In genomic region chr8:124156324-124156723, GRCm38 (mm10) we compare ENCODE assay signal across 23 mouse cellular contexts.
DNase-seq lines count a peak whose midpoint lies in the region; ATAC-seq lines count a peak whose summit lies in the region.
"Had no signal": no experiment of that assay in that cellular context is flagged by ENCODE, and none has a peak within 500 bp of the region (broad histone marks: within the 10 kb centered on the region; RNA-seq: fewer than 3 reads in every experiment).

No protein-coding gene starts in this region.

- WGBS in hindbrain, embryonic 13.5 days, result 71% methylated on average over 7 of the region's 7 CpGs
- WGBS in hindbrain, embryonic 14.5 days, result 71% methylated on average over 7 of the region's 7 CpGs
- WGBS in neural tube, embryonic 13.5 days, result 68% methylated on average over 7 of the region's 7 CpGs
- WGBS in neural tube, embryonic 14.5 days, result 64% methylated on average over 7 of the region's 7 CpGs

- no peak overlapping the region for H3K9ac ChIP-seq in hindbrain, embryonic 13.5 days
- H3K9ac ChIP-seq in hindbrain, embryonic 14.5 days, result no peak overlapping the region
- H3K9ac ChIP-seq in neural tube, embryonic 13.5 days, result no peak overlapping the region
- H3K9ac ChIP-seq in neural tube, embryonic 14.5 days (replicated peaks; ENCODE audit: low read depth, low read length), result no peak overlapping the region
- H3K9ac ChIP-seq: forebrain, embryonic 13.5 days; intestine, embryonic 15.5 days had no signal

- no peaks in the 10 kb centered on the region for H3K27me3 ChIP-seq in hindbrain, embryonic 13.5 days
- no peaks in the 10 kb centered on the region for H3K27me3 ChIP-seq in hindbrain, embryonic 14.5 days (ENCODE audit: control insufficient read depth, insufficient read depth, low read length)
- H3K27me3 ChIP-seq in neural tube, embryonic 13.5 days, result no peaks in the 10 kb centered on the region
- H3K27me3 ChIP-seq in neural tube, embryonic 14.5 days (ENCODE audit: control insufficient read depth, insufficient read depth, low read length), result no peaks in the 10 kb centered on the region
- H3K27me3 ChIP-seq: forebrain, embryonic 13.5 days; intestine, embryonic 15.5 days had no signal

- no peaks in the 10 kb centered on the region for H3K36me3 ChIP-seq in hindbrain, embryonic 13.5 days
- no peaks in the 10 kb centered on the region for H3K36me3 ChIP-seq in hindbrain, embryonic 14.5 days (replicated peaks; ENCODE audit: control insufficient read depth, insufficient read depth)
- no peaks in the 10 kb centered on the region for H3K36me3 ChIP-seq in neural tube, embryonic 13.5 days
- no peaks in the 10 kb centered on the region for H3K36me3 ChIP-seq in neural tube, embryonic 14.5 days (ENCODE audit: control insufficient read depth, insufficient read depth, low read length)
- H3K36me3 ChIP-seq: forebrain, embryonic 10.5 days; heart, embryonic 10.5 days; hindbrain, embryonic 10.5 days; intestine, embryonic 15.5 days had no signal

- no peak for ATAC-seq in hindbrain, embryonic 13.5 days (ENCODE audit: low FRiP score)
- ATAC-seq in hindbrain, embryonic 14.5 days (ENCODE audit: low FRiP score), result no peak
- 0 out of 2 replicates have a peak, but pooled peaks have one; percentile 32 for ATAC-seq in neural tube, embryonic 13.5 days (ENCODE audit: low read depth)
- ATAC-seq in neural tube, embryonic 14.5 days (ENCODE audit: low read depth), result 0 out of 2 replicates have a peak, but pooled peaks have one; percentile 46
- ATAC-seq: CD4-positive, CD25-positive, alpha-beta regulatory T cell, adult 4 months; forebrain, embryonic 13.5 days; forebrain, embryonic 16.5 days; intestine, embryonic 15.5 days had no signal

- H3K4me1 ChIP-seq in hindbrain, embryonic 13.5 days (replicated peaks), result no peaks in the 10 kb centered on the region
- H3K4me1 ChIP-seq in hindbrain, embryonic 14.5 days (replicated peaks; ENCODE audit: control insufficient read depth, insufficient read depth, low read length), result no peaks in the 10 kb centered on the region
- H3K4me1 ChIP-seq in neural tube, embryonic 13.5 days (replicated peaks), result peaks cover 11% of the 10 kb centered on the region; the same call in 1 of the 2 replicates
- peaks cover 6% of the 10 kb centered on the region for H3K4me1 ChIP-seq in neural tube, embryonic 14.5 days (ENCODE audit: control insufficient read depth, insufficient read depth, low read length)
- H3K4me1 ChIP-seq: forebrain, embryonic 10.5 days; forebrain, embryonic 13.5 days; hindbrain, embryonic 10.5 days; intestine, embryonic 15.5 days had no signal

- peak overlapping the region; percentile 48; the same call in 1 of the 2 replicates for H3K27ac ChIP-seq in hindbrain, embryonic 13.5 days
- H3K27ac ChIP-seq in hindbrain, embryonic 14.5 days, result no peak overlapping the region
- peak overlapping the region; percentile 56 for H3K27ac ChIP-seq in neural tube, embryonic 13.5 days (replicated peaks)
- H3K27ac ChIP-seq in neural tube, embryonic 14.5 days (ENCODE audit: low read depth, low read length), result peak overlapping the region; percentile 39; the same call in 1 of the 2 replicates
- H3K27ac ChIP-seq: forebrain, embryonic 10.5 days; forebrain, embryonic 13.5 days; heart, adult 2 months; hindbrain, embryonic 10.5 days; intestine, embryonic 15.5 days had no signal

- H3K4me2 ChIP-seq in hindbrain, embryonic 13.5 days, result no peak overlapping the region
- no peak overlapping the region for H3K4me2 ChIP-seq in hindbrain, embryonic 14.5 days (replicated peaks)
- H3K4me2 ChIP-seq in neural tube, embryonic 13.5 days, result no peak overlapping the region
- no peak overlapping the region for H3K4me2 ChIP-seq in neural tube, embryonic 14.5 days (ENCODE audit: low read depth, low read length)
- H3K4me2 ChIP-seq: forebrain, embryonic 13.5 days; intestine, embryonic 15.5 days had no signal

- no peak overlapping the region for H3K4me3 ChIP-seq in hindbrain, embryonic 13.5 days
- H3K4me3 ChIP-seq in hindbrain, embryonic 14.5 days (replicated peaks; ENCODE audit: low read length), result no peak overlapping the region
- H3K4me3 ChIP-seq in neural tube, embryonic 13.5 days, result no peak overlapping the region
- H3K4me3 ChIP-seq in neural tube, embryonic 14.5 days (ENCODE audit: low read depth, low read length), result no peak overlapping the region
- H3K4me3 ChIP-seq: forebrain, embryonic 10.5 days; forebrain, embryonic 13.5 days; heart, adult 2 months; heart, embryonic 10.5 days; hindbrain, embryonic 10.5 days; intestine, embryonic 15.5 days had no signal

- H3K9me3 ChIP-seq in hindbrain, embryonic 13.5 days, result no peaks in the 10 kb centered on the region
- no peaks in the 10 kb centered on the region for H3K9me3 ChIP-seq in hindbrain, embryonic 14.5 days (ENCODE audit: control insufficient read depth, low read length)
- H3K9me3 ChIP-seq in neural tube, embryonic 13.5 days, result no peaks in the 10 kb centered on the region
- H3K9me3 ChIP-seq in neural tube, embryonic 14.5 days (ENCODE audit: control insufficient read depth, low read length), result no peaks in the 10 kb centered on the region
- H3K9me3 ChIP-seq: heart, embryonic 10.5 days; hindbrain, embryonic 10.5 days; intestine, embryonic 15.5 days had no signal

- no peak for DNase-seq in hindbrain, embryonic 14.5 days (ENCODE audit: low spot score)
- DNase-seq in neural tube, embryonic 10.5 days (ENCODE audit: extremely low spot score, low spot score), result no peak
- DNase-seq in cerebellum, postnatal 36 days, result no peak
- DNase-seq: adrenal gland, adult 2 months; adrenal gland, postnatal 25 days; cerebellum, adult 11-12 months; cerebellum, adult 8-10 months; cerebellum, postnatal 10 days; gastrocnemius, postnatal 10 days; gastrocnemius, postnatal 36 days; heart, adult 2 months; heart, postnatal 36 days; kidney, adult 11 months had no signal

Comparison
In these comparisons a context has a peak if more than half of its experiments do, and no peak if none do; other contexts are left out.
1. ATAC-seq: peak in neural tube, embryonic 13.5 days (single experiment) and neural tube, embryonic 14.5 days (single experiment); none in hindbrain, embryonic 13.5 days (single experiment) and hindbrain, embryonic 14.5 days (single experiment).